Mouse (Mus musculus) spleen, adult 18-20 months (tissue): ENCODE measurements around the gene Wdr24.
"Not testable (repeated sequence)": the region's sequence is repeated elsewhere in the genome, so short reads cannot be mapped to it uniquely, and the experiment has no call there.

ENCODE experiments used
- DNase-seq, 2 experiments: peaks; one replicate each; pipeline ENCODE4 v3.0.0; 2022; ENCODE audit warnings: mixed read lengths in 2 of 2

Wdr24 gene

GRCm38 (mm10) chr17:25861704-25862612 is 38.5 kb downstream of the Wdr24 start:
- no peak for DNase-seq

- DNase-seq, result no peak
Measured at GRCm38 (mm10) chr17:25863681-25864080, 40.3 kb downstream of the Wdr24 start.

DNA sequence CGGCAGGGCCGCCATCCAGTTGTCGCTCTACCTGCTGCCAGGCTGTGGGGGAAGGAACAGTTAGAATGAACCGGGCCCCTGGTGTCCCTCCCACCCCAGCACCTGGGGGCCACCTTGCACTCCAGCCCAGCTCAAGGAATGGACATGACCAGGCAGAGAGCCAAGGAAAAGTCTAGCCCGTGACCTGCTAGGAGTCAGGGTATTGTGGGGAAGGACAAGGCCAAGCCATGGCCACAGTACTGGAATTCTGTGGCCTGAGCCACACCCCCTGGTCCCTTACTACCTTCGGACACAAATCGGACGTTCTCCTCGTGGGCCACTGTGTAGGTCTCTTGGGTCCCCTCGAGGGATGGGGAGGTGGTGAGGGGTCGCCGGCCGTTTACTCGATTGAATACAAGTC is 40.9 kb downstream of the Wdr24 start:
- no peak for DNase-seq

- no peak for DNase-seq
Measured at GRCm38 (mm10) chr17:25865288-25865687, 41.9 kb downstream of the Wdr24 start.

- DNase-seq, result no peak
Measured at GRCm38 (mm10) chr17:25866172-25866571, 42.7 kb downstream of the Wdr24 start.

DNA sequence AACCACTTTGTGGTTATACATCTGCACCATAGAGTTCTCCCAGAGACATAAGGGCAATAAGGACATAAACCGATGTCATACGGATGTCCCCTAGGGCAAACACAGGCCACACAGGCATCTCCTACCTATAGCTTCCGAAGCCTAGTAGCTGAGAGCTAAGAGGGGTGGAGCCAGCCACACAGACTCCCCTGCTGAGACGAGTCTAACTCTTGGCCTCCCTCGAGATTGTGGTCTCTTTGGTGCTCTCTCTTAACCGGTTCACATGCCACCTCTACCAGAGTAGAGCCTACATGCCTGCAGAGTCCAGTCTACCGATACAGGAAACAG is 44.0 kb downstream of the Wdr24 start:
- no peak for DNase-seq

DNA sequence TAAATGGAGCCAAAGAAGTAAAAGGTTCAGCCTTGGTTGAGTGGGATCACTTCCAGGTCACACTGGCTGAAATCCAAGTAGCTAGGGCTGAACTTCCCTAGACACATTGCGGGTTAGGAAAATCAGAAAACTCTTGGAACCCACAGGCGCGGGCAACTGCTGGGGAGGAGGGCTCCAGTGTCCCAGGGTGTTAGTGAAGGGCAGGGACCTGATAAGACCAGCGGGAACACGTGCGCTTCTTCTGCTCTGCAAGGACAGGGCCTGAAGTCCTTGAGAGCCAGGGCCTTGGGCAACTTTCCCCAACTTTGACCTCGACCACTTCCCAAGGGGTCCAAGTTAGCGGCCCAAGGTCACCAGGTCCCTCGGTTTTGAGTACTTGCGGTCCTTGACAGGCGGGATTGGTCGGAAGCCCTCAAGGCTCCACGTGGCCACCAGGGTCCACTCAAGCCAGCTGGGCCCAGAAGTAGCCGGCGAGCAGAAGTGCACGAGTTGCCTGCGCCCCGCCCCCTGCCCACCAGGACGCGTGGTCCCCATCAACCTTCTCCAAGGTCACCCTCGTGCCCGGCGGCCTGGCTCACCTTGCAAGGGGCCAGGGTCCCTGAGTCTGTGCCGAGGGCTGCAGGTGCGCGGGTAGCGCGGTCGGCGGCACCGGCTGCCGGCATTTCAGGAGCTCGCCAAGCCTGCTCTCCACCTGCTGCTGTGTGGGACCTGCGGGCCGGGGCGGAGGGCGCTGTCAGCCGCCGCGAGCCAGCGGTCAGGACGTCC is 44.6 kb downstream of the Wdr24 start:
- DNase-seq, result peak in 1 of 2 experiments; percentile 15

GRCm38 (mm10) chr17:25868601-25869191 is 45.3 kb downstream of the Wdr24 start, which contains the start of gene Mcrip2:
TSS of gene Mcrip2 (minus strand) at chr17:25868764.
- DNase-seq, result peak; percentile 56 to 68

DNA sequence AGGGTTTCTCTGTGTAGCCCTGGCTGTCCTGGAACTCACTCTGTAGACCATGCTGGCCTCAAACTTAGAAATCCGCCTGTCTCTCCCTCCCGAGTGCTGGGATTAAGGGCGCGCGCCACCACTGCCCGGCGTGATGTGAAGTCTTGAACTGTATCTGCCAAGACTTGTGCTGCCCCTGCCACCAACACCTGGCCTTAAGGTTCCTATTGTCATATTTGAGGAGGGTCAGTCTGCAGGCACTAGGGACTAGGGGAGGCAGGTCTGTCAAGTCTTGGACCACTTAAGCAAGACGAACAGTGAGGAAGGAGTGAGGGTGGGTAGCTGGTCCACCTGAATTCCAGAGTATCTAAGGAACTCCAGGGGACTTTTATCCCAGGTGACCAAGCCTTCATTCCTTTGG is 46.1 kb downstream of the Wdr24 start:
- DNase-seq, result no peak

DNA sequence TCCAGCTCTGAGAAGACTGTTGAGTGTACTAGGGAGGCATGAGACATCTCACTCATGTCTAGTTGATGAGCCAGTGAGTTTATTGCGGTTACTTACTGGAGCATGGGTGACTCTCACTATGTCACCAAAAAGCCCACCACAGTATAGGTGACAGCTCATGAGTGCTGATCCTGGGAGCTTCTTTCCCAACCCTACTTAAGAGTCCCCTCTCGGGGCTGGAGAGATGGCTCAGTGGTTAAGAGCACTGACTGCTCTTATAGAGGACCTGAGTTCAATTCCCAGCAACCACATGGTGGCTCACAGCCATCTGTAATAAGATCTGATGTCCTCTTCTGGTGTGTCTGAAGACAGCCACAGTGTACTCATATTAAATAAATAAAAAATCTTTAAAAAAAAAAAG is 46.5 kb downstream of the Wdr24 start:
- no peak for DNase-seq

GRCm38 (mm10) chr17:25871566-25871965 is 48.1 kb downstream of the Wdr24 start:
- DNase-seq, result not testable (repeated sequence)

- no peak for DNase-seq
Measured at GRCm38 (mm10) chr17:25872676-25873075, 49.2 kb downstream of the Wdr24 start.

DNA sequence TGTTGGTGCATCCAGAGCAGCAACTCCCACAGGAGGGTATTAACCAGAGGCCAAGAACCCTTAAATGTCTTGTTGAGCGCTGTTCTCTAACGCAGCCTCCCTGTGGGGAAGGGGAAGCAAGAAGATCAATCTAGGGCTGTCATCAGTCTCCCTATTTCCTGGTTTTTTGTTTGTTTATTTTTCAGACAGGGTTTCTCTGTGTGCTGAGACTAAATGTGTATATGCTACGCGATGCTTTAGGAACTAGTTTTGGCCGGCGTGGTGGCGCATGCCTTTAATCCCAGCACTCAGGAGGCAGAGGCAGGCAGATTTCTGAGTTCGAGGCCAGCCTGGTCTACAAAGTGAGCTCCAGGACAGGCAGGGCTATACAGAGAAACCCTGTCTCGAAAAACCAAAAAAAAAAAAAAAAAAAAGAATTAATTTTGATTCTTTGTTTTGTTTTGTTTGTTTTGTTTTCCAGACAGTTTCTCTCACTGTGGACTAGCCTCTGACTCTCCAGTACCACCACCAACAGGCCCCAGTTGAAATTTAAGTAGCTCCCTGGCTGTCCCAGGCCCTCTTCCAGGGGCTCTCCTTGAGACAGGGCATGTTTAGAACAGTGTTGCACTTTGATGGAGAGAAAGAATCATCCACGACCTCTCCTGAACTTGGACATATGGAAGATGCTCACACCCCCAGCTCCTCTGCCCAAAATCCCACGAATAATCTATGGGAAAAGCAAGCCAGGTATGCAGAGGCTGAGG is 50.1 kb downstream of the Wdr24 start:
- no peak for DNase-seq

DNA sequence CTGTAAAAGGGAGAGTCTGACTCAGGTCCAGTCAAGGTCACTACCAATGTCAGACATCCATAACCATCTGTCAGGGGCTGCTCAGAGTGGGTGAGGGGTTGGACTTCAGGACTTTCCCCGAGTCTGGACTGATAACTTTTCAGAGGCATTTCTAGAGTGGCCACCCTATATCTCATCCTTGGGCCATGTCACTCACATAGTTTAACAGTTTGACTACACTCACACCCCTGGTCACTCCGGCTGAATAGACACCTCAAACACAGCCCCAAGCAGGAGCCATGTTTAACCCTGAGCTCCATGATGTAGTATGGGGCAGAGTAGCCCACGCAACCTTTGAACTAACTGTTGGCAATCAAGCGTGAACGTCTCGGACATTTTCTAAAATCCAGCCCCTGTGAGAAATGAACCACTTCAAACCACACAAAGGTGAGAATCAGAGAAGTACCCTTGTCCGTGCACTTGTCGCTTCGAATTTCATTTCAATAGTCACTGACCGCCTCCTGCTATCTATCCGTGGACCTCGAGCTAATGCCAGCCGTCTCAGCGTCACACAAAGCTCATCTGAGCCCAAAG is 50.8 kb downstream of the Wdr24 start:
- DNase-seq, result no peak

GRCm38 (mm10) chr17:25874721-25875170 is 51.3 kb downstream of the Wdr24 start, which contains the start of gene Mettl26:
TSS of gene Mettl26 (plus strand) at chr17:25875074.
- DNase-seq, result peak; percentile 87 to 97

DNA sequence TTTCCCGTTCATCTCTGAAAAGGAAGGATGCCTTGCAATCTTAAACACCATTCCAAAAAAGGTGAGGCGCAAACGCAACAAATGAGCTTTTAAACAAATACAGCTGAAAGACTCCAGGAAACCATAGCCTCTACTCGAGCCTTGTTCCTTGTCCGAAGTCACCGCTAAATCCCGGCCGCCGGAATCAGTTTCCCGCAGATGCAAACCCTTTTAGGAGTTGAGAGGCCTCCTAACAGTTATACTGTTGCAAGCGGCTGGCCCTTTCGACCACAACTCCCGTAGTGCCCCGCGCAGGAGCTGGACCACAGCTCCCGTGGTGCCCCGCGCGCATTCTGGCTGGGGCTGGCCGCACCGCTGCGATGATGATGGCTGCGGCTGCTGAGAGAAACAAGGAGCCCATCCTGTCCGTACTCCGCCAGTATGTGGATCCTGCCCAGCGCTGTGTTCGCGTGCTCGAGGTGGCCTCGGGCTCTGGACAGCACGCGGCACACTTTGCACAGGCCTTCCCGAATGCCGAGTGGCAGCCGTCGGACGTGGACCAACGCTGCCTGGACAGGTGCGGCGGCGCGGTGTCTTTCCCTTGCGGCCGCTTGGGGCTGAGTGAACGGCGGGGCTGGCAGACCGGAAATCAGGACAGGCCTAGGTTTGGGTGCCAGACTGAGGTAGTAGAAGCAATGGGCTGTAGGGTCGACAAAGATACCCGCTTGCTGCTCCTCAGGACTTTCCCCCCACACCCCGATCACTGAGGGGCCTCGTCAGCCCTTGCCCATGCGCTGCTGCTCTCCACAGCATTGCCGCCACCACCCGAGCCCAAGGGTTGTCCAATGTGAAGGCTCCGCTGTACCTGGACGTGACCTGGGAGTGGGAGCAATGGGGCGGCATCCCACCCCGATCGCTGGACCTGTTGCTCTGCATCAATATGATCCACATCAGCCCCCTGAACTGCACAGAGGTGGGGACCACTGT is 52.0 kb downstream of the Wdr24 start:
- peak; percentile 79 to 86 for DNase-seq

DNA sequence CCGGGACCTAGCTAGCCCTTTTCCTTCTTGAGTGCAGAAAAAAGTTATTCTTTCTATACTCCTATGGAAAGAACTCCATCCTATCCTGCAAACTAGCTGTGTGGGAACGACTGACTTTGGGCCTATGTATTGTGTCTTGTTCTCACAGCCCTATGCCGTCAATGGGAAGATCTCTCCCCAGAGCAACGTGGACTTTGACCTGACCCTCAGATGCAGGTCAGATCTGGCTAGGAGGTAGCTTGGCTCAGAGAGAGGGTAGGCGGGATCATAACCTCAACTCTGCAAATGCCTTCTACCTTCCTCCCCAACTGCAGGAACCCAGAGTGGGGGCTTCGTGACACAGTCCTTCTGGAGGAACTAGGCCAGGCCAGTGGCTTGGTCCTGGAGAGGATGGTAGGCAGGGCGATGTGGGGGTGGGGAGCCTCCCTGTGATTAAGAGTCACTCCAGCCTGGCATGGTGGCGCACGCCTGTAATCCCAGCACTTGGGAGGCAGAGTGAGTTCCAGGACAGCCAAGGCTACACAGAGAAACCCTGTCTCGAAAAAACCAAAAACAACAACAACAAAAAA is 53.0 kb downstream of the Wdr24 start:
- no peak for DNase-seq

DNA sequence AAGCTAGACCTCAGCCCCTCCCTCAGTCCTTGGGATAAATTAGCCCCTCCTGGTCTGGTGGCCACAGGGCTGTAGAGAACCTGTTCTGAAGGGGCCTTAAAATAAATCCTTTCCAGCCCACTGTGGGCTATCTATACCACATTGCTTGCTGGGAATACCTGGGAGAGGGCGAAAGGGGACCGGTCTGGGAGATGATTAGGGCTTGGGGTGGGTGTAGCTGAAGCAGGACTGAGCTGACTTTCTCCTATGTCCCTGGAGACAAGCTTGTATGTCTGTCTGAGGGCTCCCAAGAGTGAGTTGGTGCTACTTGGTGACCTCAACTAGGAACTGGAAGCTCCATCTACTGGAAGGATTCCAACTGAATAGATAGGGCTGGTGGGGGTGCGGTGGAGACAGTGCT is 53.6 kb downstream of the Wdr24 start:
- no peak for DNase-seq

DNA sequence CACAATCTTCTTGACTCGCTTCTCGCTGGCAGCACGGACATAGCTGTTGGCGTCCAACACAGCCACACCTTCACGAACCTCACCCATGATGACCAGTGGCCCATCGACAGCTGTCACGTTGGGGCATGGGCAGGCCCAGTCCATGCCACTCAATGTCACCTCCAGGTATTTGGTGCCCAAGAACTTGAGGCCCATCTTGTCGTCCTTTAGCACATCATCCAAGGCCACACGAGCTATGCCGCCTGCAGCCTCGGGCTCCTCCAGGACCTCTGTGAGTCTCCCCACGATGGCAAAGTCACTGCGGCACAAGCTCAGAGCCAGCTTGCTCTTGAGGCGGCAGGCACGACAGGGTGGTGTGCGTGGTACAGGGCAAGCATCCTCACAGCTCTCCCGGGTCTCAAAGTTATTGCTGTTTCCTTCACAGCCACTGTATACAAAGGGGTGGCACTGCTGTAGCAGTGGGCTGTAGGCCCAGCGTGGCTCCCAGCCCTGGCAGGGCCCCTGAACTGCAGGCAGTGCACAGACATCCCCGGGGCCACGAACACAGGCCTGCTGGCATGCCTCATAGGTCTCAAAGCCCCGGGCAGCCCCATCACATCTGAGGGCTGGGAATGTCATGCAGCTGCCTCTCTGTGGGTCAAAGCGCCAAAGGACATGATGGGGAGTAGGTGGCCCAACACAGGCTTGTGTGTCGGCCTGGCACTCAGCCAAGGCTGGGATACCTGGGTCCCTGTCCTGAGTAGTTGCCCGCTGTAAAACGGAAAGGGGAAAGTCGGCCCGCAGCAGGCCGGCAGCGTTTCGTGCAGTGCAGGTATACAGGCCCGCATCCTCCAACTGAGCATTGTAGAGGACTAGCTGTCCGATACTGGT is 54.5 kb downstream of the Wdr24 start:
- DNase-seq, result no peak
